Mouse (Mus musculus) kidney, adult 8-10 months (tissue): ENCODE measurements around the gene Rabl3.

ENCODE experiments used
- DNase-seq, 2 experiments: peaks; one replicate each; pipeline ENCODE4 v3.0.0; 2022

Rabl3 gene

GRCm38 (mm10) chr16:37539611-37540580 lies at the start of gene Rabl3, which contains the start of gene Gtf2e1:
Rabl3 (plus strand) TSS chr16:37539885.
Gtf2e1 (minus strand) TSS chr16:37539789.
- DNase-seq, result peak; percentile 98

GRCm38 (mm10) chr16:37495017-37495416 lies 44.7 kb upstream of the Rabl3 start:
- DNase-seq, result no peak

GRCm38 (mm10) chr16:37498581-37498980 lies 41.1 kb upstream of the Rabl3 start:
- DNase-seq, result no peak

GRCm38 (mm10) chr16:37504517-37504916 lies 35.2 kb upstream of the Rabl3 start:
- DNase-seq, result no peak

GRCm38 (mm10) chr16:37506751-37507150 lies 32.9 kb upstream of the Rabl3 start:
- no peak for DNase-seq

- DNase-seq, result no peak
These were observed 28.2 kb upstream of the Rabl3 start for GRCm38 (mm10) chr16:37511489-37511888.

GRCm38 (mm10) chr16:37514644-37515043 lies 25.0 kb upstream of the Rabl3 start:
- no peak for DNase-seq

GRCm38 (mm10) chr16:37516376-37516993 lies 23.2 kb upstream of the Rabl3 start:
- no peak for DNase-seq

GRCm38 (mm10) chr16:37517596-37518211 lies 22.0 kb upstream of the Rabl3 start:
- no peak for DNase-seq

- DNase-seq, result no peak
These were observed 21.0 kb upstream of the Rabl3 start for GRCm38 (mm10) chr16:37518662-37519061.

GRCm38 (mm10) chr16:37519721-37520120 lies 20.0 kb upstream of the Rabl3 start:
- no peak for DNase-seq

- DNase-seq, result no peak
These were observed 19.3 kb upstream of the Rabl3 start for GRCm38 (mm10) chr16:37520190-37521040.

GRCm38 (mm10) chr16:37522100-37522697 lies 17.5 kb upstream of the Rabl3 start:
- no peak for DNase-seq

GRCm38 (mm10) chr16:37525121-37525520 lies 14.6 kb upstream of the Rabl3 start:
- DNase-seq, result peak in 1 of 2 experiments; percentile 14

- no peak for DNase-seq
These were observed 12.9 kb upstream of the Rabl3 start for GRCm38 (mm10) chr16:37526688-37527223.

GRCm38 (mm10) chr16:37530170-37530569 lies 9.5 kb upstream of the Rabl3 start:
- DNase-seq, result peak in 1 of 2 experiments; percentile 28

GRCm38 (mm10) chr16:37532046-37532445 lies 7.6 kb upstream of the Rabl3 start:
- no peak for DNase-seq

- no peak for DNase-seq
These were observed 6.2 kb upstream of the Rabl3 start for GRCm38 (mm10) chr16:37533369-37534068.

GRCm38 (mm10) chr16:37539240-37539610 lies 460 bp upstream of the Rabl3 start:
- DNase-seq, result no peak

- no peak for DNase-seq
These were observed 1.1 kb downstream of the Rabl3 start for GRCm38 (mm10) chr16:37540776-37541175.

- no peak for DNase-seq
These were observed 6.6 kb downstream of the Rabl3 start for GRCm38 (mm10) chr16:37546312-37546711.
